ENCODE assay signal across 9 mouse cellular contexts in genomic region chr5:107722661-107723532, GRCm38 (mm10). TPM values are rescaled to one million over a fixed set of nuclear protein-coding genes. Genes with fewer than 3 reads are reported as not detected.
DNase-seq lines count a peak whose midpoint lies in the region; ATAC-seq lines count a peak whose summit lies in the region.
"Had no signal": no experiment of that assay in that cellular context is flagged by ENCODE, and none has a peak within 500 bp of the region (broad histone marks: within the 10 kb centered on the region; RNA-seq: fewer than 3 reads in every experiment).

No protein-coding gene starts in this region.

- H3K4me1 ChIP-seq in heart, embryonic 10.5 days, result peaks cover 64% of the 10 kb centered on the region
- peaks cover 58% of the 10 kb centered on the region for H3K4me1 ChIP-seq in kidney, embryonic 15.5 days
- peaks cover 45% of the 10 kb centered on the region for H3K4me1 ChIP-seq in midbrain, embryonic 12.5 days

- H3K4me3 ChIP-seq in heart, embryonic 10.5 days, result peak overlapping the region; percentile 60
- peak overlapping the region; percentile 29 for H3K4me3 ChIP-seq in kidney, embryonic 15.5 days (replicated peaks)
- H3K4me3 ChIP-seq in midbrain, embryonic 12.5 days, result peak overlapping the region; percentile 13

- no peak overlapping the region for H3K9ac ChIP-seq in kidney, embryonic 15.5 days
- H3K9ac ChIP-seq in midbrain, embryonic 12.5 days (replicated peaks), result no peak overlapping the region

- no peak overlapping the region for H3K27ac ChIP-seq in heart, embryonic 10.5 days
- H3K27ac ChIP-seq in kidney, embryonic 15.5 days, result no peak overlapping the region
- H3K27ac ChIP-seq in midbrain, embryonic 12.5 days (replicated peaks), result no peak overlapping the region

- no peak for ATAC-seq in kidney, embryonic 15.5 days (replicated peaks; ENCODE audit: low FRiP score)
- no peak for ATAC-seq in midbrain, embryonic 12.5 days (ENCODE audit: low FRiP score, low read depth)
- ATAC-seq in frontal cortex, adult (ENCODE audit: low TSS enrichment), result no peak

- H3K4me2 ChIP-seq in kidney, embryonic 15.5 days, result peak overlapping the region; percentile 54
- H3K4me2 ChIP-seq in midbrain, embryonic 12.5 days (replicated peaks), result peak overlapping the region; percentile 32

- H3K9me3 ChIP-seq in heart, embryonic 10.5 days, result no peaks in the 10 kb centered on the region
- H3K9me3 ChIP-seq in kidney, embryonic 15.5 days (replicated peaks), result no peaks in the 10 kb centered on the region
- no peaks in the 10 kb centered on the region for H3K9me3 ChIP-seq in midbrain, embryonic 12.5 days

- 2% methylated on average over 34 of the region's 34 CpGs for WGBS in heart, embryonic 10.5 days
- 1% methylated on average over 34 of the region's 34 CpGs for WGBS in kidney, embryonic 15.5 days
- 1% methylated on average over 34 of the region's 34 CpGs for WGBS in midbrain, embryonic 12.5 days

- no peaks in the 10 kb centered on the region for H3K36me3 ChIP-seq in heart, embryonic 10.5 days
- no peaks in the 10 kb centered on the region for H3K36me3 ChIP-seq in kidney, embryonic 15.5 days
- no peaks in the 10 kb centered on the region for H3K36me3 ChIP-seq in midbrain, embryonic 12.5 days
- H3K36me3 ChIP-seq: G1E had no signal

- H3K27me3 ChIP-seq in heart, embryonic 10.5 days (ENCODE audit: insufficient read depth, poor library complexity, severe bottlenecking), result peaks cover 100% of the 10 kb centered on the region
- peaks cover 99% of the 10 kb centered on the region for H3K27me3 ChIP-seq in kidney, embryonic 15.5 days
- peaks cover 96% of the 10 kb centered on the region for H3K27me3 ChIP-seq in midbrain, embryonic 12.5 days

- peak; percentile 69 for DNase-seq in heart, adult 11 months
- no peak for DNase-seq in heart, adult 8-10 months (ENCODE audit: low spot score)
- DNase-seq in adrenal gland, postnatal 25 days, result peak; percentile 3
- DNase-seq in heart, embryonic 10.5 days (ENCODE audit: low spot score), result peak; percentile 76
- DNase-seq in thymus, postnatal 36 days, result peak; percentile 76 to 77

RNA-seq across cellular contexts. Expression of gene Gfi1, which starts 2.9 kb away (rescaled TPM):
- not detected for total RNA-seq in heart, adult 8-10 months (2022)
- not detected in 2 replicates for total RNA-seq in adrenal gland, postnatal 25 days (2021)
- polyA plus RNA-seq in heart, embryonic 10.5 days (2016; fragmentation: Nextera tagmentation; extraction: Ambion mirVana), result not detected in 2 replicates
- polyA plus RNA-seq in kidney, embryonic 15.5 days (2015; fragmentation: Nextera tagmentation; extraction: Ambion mirVana), result 0.08 TPM in 1 of 2 replicates, not detected in the other
- 0.08 TPM in 1 of 2 replicates, not detected in the other for polyA plus RNA-seq in midbrain, embryonic 12.5 days (2016; fragmentation: Nextera tagmentation; extraction: Ambion mirVana)
